Mouse (Mus musculus) left cerebral cortex, adult 9 months (tissue): Measurements from ENCODE around the gene 4933436I01Rik.

ENCODE experiments used
- DNase-seq, 2 experiments: peaks; one replicate each; pipeline ENCODE4 v3.0.0; 2022; ENCODE audit warnings: low spot score in 2 of 2

Gene 4933436I01Rik

DNA sequence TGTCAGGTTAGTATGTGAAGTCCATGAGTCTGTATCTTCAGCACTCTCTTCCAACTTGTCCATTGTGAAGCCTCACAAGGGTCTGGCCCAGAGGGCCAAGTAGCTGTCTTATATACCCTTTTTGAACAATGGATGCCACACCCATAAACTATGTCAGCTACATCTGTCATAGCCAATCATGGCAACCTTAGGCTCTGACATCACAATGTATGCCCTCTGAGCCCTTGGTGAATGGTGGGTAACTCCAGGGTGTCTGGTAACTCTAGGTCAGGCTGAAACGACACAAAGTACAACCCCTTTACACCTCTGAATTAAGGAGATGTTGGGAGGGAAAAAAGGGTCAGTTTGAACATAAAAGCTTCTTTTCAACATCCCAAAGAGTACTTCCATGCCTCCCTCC lies at the start of gene 4933436I01Rik:
TSS of gene 4933436I01Rik (minus strand) at position 101 of the 400 bp plus-strand sequence.
- DNase-seq = no peak

DNA sequence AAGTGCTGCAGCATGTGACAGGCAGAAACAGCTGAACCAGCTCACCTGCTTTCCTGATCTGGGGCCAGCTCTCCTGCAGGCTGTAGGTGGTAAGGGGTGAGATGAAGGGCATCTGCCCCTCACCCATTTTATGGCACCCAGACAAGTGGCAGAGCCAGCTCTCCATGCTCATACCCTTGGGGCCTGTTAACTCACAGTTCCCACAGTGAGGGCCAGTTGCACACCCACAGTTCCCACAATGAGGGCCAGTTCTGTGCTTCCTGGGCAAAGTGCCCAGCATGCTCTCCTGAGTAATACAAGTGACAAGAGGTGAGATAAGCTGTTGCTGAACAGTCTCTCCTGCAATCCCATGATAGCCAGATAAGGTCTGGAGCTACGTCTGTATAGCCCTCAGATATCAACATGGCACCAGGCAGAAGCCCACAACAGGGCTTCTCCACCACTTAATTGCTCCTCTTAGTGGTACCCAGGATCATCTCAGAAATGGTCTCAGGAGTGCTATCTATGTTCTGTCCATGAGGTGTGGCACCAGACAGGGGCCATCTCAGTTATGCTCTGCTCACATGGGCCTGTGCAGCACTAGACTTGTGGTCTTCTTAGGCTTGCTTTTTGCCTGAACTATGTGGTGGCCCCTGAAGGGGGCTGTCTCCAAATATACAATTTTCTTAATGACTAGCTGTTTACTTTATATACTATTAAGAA lies 3.7 kb upstream of the 4933436I01Rik start:
- DNase-seq = no peak

DNA sequence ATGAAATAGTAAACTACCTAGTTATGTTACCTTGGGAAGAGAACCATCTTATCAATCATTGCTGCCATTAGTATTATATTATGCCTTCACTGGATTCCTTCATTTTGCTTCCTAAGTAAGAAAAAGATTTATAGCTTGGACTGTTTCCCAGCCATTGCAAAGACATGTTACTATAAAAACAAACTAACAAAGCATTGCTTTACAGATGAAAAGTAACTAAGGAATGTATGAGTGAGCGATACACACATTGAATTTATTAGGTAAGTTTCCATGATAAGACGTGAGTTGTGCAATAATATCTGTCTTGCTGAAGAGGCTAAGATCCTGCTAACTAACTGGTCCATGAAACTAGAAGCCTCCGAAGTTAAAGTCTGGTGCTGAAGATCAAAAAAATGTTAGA lies 37.8 kb downstream of the 4933436I01Rik start:
- no peak for DNase-seq
